Mouse (Mus musculus): Measurements from ENCODE around the gene Tmem209.

GRCm38 (mm10) chr6:30551193-30551515, 41.6 kb upstream of the Tmem209 start:
- no peak for TF ChIP-seq CTCF (IDR thresholded peaks at IDR 0.05; ENCODE audit: borderline replicate concordance, extremely low read depth, insufficient read depth, insufficient read length)
- no peak for TF ChIP-seq POLR2A (IDR thresholded peaks at IDR 0.05; ENCODE audit: borderline replicate concordance, extremely low read depth, insufficient read depth, insufficient read length, poor library complexity, severe bottlenecking)
